Mouse (Mus musculus): ENCODE data around the gene 2310057M21Rik. TPM values are rescaled to one million over a fixed set of nuclear protein-coding genes. Genes with fewer than 3 reads are reported as not detected.
"Not testable (repeated sequence)": the region's sequence is repeated elsewhere in the genome, so short reads cannot be mapped to it uniquely, and the experiment has no call there.

2310057M21Rik gene
- 10 to 100 TPM; 16.6 to 19.7 TPM for total RNA-seq (2021)
- long read RNA-seq, experiment 1, full-length matches to known transcripts: 6 of 18 reads
- long read RNA-seq, experiment 1, partial matches to known transcripts: 2 of 18 reads
- long read RNA-seq, experiment 1, other reads (novel, unspliced or antisense): 10 of 18 reads
- long read RNA-seq, experiment 2, full-length matches to known transcripts: 9 of 23 reads
- long read RNA-seq, experiment 2, partial matches to known transcripts: 5 of 23 reads
- long read RNA-seq, experiment 2, other reads (novel, unspliced or antisense): 9 of 23 reads

DNA sequence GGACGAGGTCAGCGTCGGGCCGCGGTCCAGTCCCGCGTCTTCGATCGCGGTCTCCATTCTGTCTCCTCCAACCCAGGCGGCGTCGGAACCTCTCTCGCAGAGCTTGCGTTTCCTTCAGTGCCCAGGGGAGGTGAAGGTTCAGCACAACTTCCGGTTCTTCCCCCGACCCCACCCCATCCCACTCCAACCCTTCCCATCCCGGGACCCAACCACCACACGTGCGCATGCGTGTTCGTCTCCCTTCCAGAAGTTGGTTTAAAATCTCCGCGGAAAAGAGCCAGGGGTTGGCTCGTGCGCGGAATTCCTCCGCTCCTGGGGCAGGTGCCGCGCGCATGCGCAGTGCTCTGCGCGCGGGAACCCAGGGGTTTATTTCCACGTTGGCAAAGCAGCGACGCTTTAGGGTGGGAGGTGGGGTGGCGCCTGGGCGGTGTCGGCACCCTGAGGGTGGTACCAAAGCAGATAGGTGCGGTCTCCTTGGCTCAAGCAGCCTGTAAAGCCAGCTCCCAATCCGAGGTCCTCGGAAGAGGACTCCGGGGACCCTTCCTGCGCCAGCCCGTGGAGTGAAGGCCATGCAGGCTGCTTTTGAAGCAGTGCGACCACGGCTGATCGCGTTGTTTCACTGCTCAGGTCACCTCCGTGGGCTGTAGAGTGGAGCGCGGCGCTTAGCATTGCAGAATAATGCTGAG, at the start of gene 2310057M21Rik:
TSS of gene 2310057M21Rik (minus strand) at position 145 of the 686 bp plus-strand sequence.
- intact Hi-C loops (cut with DNase I): no loop called here
- DNase-seq: peak; percentile 85 to 95

DNA sequence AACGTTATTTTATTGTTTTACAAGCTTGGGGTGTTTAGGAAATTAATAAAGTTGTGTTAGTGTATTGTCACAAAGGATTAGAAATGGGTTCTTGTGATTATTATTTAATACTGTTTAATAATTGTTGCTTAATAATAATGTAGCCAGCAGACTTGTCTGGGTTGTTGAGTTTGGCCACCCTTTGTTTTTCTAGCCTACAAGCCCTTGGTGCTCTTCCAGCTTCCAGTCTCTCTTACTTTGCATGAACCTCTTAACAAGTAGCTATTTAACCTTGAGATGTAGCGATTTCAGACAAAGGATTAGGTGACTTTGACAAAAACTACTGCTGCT, 49.3 kb upstream of the 2310057M21Rik start:
- intact Hi-C loops (cut with DNase I): loop anchor here (5.0 kb wide), 2 partner anchors 40 to 145 kb away; partner anchors contain the start of gene Pstk
- DNase-seq: no peak

GRCm38 (mm10) chr7:131411221-131411940, 48.8 kb upstream of the 2310057M21Rik start:
- intact Hi-C loops (cut with DNase I): loop anchor here (5.0 kb wide), 2 partner anchors 39 to 146 kb away; partner anchors contain the start of gene Pstk
- DNase-seq: no peak

DNA sequence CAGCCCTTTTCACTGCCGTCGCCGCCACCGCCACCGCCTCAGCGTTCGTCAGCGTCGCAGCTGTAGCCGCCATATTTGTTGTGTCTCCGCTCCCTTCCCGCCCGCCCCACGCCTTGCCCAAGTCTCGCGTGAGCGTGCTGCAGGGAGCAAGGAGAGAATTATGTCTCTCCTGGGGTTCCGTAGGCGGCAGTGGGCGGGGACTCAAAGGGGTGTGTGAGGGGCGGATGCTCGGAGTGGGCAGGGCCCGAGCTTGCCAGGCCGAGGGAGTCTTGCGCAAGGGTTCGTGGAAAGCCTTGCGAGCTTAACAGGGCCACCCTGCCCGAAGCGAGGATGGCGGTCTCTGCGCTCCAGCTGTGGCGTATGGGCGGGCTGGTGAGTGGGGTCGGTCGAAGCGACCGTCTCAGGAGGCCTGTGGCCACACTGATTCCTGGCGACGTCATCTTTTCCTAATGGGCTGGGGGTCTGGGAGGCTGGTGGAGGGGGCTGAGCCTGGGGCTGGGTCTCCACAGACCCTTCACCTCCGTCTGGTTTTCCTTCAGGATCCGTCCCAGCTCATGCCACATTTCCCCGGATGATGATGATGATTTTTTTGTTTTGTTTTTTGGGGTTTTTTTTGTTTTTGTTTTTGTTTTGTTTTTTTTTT, 48.0 kb upstream of the 2310057M21Rik start, which contains the start of the genes Ikzf5 and Acadsb:
TSS of gene Ikzf5 (minus strand) at position 106 of the 643 bp plus-strand sequence.
TSS of gene Acadsb (plus strand) at position 186 of the 643 bp plus-strand sequence.
- intact Hi-C loops (cut with DNase I): loop anchor here (5.0 kb wide), 2 partner anchors 38 to 147 kb away; partner anchors contain the start of gene Pstk
- peak; percentile 98 to 99 for DNase-seq

DNA sequence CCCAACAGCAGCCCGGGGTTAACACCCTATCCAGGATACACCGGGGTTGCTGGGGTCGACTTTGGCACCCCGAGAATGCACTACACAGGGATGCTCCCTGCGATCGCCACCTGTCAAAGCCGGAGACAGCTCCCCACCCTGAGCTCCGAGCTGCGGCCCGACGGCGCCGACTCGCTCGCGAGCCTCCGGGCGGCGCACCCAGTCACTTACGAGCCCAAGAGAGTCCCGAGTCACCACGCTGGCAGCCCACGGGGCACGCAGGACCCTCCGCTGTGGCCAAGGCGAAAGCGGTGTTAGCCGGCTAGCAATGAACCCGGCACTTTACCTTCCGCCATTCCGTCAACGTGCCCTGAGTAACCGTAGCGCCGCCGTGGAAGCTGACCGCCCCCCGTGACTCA, 47.4 kb upstream of the 2310057M21Rik start:
- DNase-seq: peak in 1 of 2 experiments; percentile 9
- intact Hi-C loops (cut with DNase I): loop anchor here (5.0 kb wide), 2 partner anchors 38 to 147 kb away; partner anchors contain the start of gene Pstk

- intact Hi-C loops (cut with DNase I): no loop called here
- no peak for DNase-seq
These were observed 46.9 kb upstream of the 2310057M21Rik start for GRCm38 (mm10) chr7:131409321-131409987.

- DNase-seq; intact Hi-C loops (cut with DNase I): not testable (repeated sequence)
These were observed 29.2 kb upstream of the 2310057M21Rik start for GRCm38 (mm10) chr7:131391761-131392160.

- no peak for DNase-seq
- intact Hi-C loops (cut with DNase I): loop anchor here (5.0 kb wide), 1 partner anchor 40 kb away; the partner anchor contains the start of genes Acadsb and Ikzf5
These were observed 9.5 kb upstream of the 2310057M21Rik start for GRCm38 (mm10) chr7:131371880-131372651.

DNA sequence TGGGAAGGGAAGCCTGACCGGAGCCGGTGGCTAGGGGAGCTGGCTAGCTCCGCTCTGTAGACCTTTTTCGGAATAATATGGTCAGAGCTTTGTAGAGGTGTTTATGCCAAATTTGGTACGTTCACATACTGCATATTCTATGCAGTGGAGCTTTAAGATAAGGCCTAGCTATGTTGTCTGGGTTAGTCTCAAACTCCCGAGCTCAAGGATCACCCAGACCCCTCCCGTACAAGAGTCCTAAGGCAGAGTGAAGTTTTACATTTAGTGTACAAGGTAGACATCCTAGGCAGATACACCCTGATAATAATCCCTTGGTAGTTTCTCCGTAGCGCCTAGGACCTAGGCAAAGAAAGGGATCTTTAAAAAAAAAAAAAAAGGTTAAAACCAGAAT, 8.9 kb upstream of the 2310057M21Rik start:
- intact Hi-C loops (cut with DNase I): loop anchor here (5.0 kb wide), 1 partner anchor 41 kb away; the partner anchor contains the start of genes Acadsb and Ikzf5

DNA sequence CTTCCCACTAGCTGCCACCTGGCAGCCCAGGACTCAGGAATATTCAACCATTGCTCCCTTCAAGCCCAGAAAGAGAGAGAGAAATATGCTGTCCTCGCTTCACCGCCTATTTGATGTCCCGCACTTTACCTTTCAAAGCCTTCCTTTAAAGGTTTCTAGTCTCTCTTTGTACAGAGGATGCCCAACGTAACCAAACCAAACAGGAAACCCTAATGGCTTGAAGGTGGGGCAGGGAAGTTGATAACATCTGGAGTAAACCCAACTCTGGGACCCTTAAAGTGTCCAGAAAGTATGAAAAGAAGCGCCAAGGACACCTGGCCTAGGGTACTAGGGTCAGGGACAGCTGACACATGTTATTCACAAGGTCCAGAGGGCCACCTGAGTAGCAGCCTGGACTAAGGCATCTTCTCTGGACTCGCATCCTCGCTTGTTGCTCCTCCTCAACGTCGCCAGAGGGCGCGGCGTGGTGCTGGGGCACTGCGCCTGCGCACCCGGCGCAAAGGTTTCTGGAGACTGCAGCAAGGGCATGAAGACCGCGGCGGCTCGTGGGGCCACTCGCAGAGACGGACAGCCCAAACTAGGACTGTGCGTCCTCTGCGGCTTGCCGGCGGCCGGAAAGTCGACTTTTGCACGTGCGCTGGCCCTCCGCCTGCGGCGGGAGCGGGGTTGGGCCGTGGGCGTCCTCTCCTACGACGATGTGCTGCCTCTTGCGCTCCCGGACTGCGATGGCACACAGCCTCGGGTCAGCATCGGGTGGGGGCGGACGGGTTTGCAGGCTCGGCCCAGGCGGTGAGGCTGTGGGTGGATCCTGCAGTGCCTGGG, 8.3 kb upstream of the 2310057M21Rik start, which contains the start of gene Pstk:
TSS of gene Pstk (plus strand) at position 494 of the 822 bp plus-strand sequence.
- intact Hi-C loops (cut with DNase I): loop anchor here (5.0 kb wide), 1 partner anchor 41 kb away; the partner anchor contains the start of genes Acadsb and Ikzf5
- DNase-seq: peak; percentile 81 to 88

More for the DNA sequence above, 8.9 kb upstream of the 2310057M21Rik start:
- no peak for DNase-seq

DNA sequence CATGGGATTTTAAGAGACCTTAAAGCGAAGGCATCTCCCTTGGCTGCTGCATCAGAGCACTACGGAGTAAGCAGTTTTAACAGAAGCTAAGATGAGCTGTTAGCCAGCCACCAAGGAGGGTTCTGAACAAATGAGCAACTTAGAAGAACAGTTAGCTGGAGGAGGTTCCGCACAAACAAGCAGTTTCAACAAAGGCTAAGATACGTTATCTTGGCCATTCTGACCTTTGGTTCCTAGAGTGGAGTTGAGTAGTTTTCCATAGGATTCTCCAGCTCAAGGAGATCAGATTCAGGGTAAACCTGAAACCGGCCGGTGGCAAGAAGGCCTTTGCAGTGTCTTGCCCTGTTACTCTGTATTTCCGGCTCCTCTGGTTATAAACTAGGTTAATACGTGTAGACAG, 1.6 kb upstream of the 2310057M21Rik start:
- no peak for DNase-seq
- intact Hi-C loops (cut with DNase I): no loop called here

DNA sequence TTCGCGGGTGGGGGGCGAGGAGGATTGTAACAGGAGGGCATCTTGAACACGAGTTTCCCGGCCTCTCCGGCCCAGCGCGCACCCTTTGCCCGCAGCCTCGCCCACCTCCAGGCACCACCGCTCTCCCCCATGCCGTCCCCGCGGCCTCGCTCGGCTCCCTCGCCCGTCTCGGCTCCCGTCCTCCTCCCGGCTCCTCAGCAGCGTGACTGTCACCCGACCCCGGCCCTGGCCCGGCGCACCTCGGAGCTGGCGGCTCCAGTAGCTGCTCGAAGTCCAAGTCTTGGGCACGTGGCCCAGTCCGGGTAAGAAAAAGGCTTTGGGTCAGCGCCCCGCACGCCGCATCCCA, 317 bp downstream of the 2310057M21Rik start:
- DNase-seq: no peak
- intact Hi-C loops (cut with DNase I): no loop called here

DNA sequence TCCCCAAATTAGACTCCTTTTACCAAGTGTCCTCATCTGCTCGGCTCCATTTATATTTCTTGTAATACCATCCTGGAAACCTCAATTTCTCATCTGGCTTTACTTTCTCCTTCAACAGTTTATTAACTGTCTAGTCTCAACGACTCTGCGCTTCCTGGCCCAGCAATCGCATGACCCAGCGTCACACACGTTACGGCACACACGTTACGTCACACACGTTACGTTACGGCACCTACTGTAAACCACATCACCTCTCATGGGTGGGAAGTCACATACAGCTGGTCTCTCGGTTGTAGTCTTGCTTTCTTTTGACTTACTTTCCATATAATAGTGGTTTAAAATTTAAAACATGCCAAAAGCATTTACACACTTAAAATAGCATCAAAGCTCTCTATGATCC, 6.5 kb downstream of the 2310057M21Rik start:
- intact Hi-C loops (cut with DNase I): no loop called here

DNA sequence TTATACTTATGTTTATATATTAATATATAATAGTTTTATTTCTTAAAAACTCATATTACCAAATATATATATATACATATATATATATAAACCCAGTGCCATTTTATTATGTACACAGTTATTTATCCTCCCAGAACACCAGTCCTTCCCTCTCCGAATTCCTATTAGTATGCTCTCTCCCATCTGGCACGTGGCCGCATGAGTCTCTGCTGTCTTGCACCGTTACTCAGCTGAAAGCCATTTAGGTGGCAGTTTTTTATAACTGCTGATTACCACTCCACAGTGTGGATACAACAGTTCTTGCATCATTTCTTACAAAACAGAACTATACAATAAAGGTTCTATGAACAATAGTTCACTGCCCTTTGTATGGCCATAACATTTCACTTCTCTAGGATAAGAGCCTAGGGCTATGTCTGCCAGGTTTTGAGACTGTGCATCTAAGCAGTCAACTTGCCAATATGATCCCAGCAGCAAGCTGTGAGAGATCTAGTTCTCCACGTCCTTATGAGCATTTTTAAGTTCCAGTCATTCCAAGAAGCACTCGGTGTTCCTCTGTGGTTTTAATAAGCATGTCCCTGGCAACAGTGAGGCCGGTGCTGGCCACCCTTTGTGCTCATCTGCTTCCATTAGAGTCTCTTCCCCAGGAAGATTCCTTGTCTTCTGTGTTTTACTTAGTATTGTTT, 16.6 kb downstream of the 2310057M21Rik start:
- no peak for DNase-seq
- intact Hi-C loops (cut with DNase I): no loop called here

More for the DNA sequence above, 6.5 kb downstream of the 2310057M21Rik start:
- no peak for DNase-seq

GRCm38 (mm10) chr7:131337502-131338068, 25.0 kb downstream of the 2310057M21Rik start:
- no peak for DNase-seq
- intact Hi-C loops (cut with DNase I): no loop called here

- intact Hi-C loops (cut with DNase I): no loop called here
- DNase-seq: no peak
These were observed 29.0 kb downstream of the 2310057M21Rik start, which contains the start of gene Fam24a for GRCm38 (mm10) chr7:131333564-131333963. Gene Fam24a, plus strand, starts transcription at chr7:131333864.

- no peak for DNase-seq
- intact Hi-C loops (cut with DNase I): no loop called here
These were observed 30.9 kb downstream of the 2310057M21Rik start for GRCm38 (mm10) chr7:131331688-131332087.
